Mouse (Mus musculus) CH12.LX (cell line): ENCODE results near the gene Sec14l3.

Source experiments
- BHLHE40 ChIP-seq: IDR thresholded peaks from 2 replicates; pipeline ENCODE4 v1.6.1; 2011; ENCODE audit warnings: mild to moderate bottlenecking, low read depth, low read length, improper control_type of control experiment
- CTCF ChIP-seq, 2 experiments: IDR thresholded peaks in 1 of 2; conservative IDR thresholded peaks in 1 of 2; 2 replicates each; pipeline ENCODE4 v1.5.1; 2011 to 2012; ENCODE audit warnings: low read depth in 2 of 2, low read length in 2 of 2, improper control_type of control experiment in 1 of 2, inconsistent platforms in 1 of 2, mild to moderate bottlenecking in 1 of 2, moderate library complexity in 1 of 2
- EP300 ChIP-seq: IDR thresholded peaks from 2 replicates; pipeline ENCODE4 v1.6.1; 2011; ENCODE audit warnings: low read length, improper control_type of control experiment
- ETS1 ChIP-seq: conservative IDR thresholded peaks from 2 replicates; pipeline ENCODE4 v1.6.1; 2012; ENCODE audit warnings: low read depth, mild to moderate bottlenecking, inconsistent platforms, low read length, improper control_type of control experiment, moderate library complexity
- MAFK ChIP-seq: IDR thresholded peaks from 2 replicates; pipeline ENCODE4 v1.6.1; 2011; ENCODE audit warnings: low read length, improper control_type of control experiment; ENCODE audit not compliant: insufficient replicate concordance
- MAX ChIP-seq: IDR thresholded peaks from 2 replicates; pipeline ENCODE4 v1.6.1; 2011; ENCODE audit warnings: low read length, improper control_type of control experiment
- MYC ChIP-seq: IDR thresholded peaks from 2 replicates; pipeline ENCODE4 v1.6.1; 2011; ENCODE audit warnings: low read depth, mild to moderate bottlenecking, improper control_type of control experiment, low read length
- POLR2A ChIP-seq: IDR thresholded peaks from 2 replicates; pipeline ENCODE4 v1.6.1; 2011; ENCODE audit warnings: low read depth, mild to moderate bottlenecking, improper control_type of control experiment, low read length
- SIN3A ChIP-seq: IDR thresholded peaks from 2 replicates; pipeline ENCODE4 v1.6.1; 2012; ENCODE audit warnings: low read length, improper control_type of control experiment, inconsistent platforms
- USF1 ChIP-seq: IDR thresholded peaks from 2 replicates; pipeline ENCODE4 v1.6.1; 2014; ENCODE audit warnings: low read depth, mild to moderate bottlenecking, inconsistent platforms, low read length, improper control_type of control experiment
- USF2 ChIP-seq: conservative IDR thresholded peaks from 2 replicates; pipeline ENCODE4 v1.6.1; 2011; ENCODE audit warnings: low read depth, low read length, improper control_type of control experiment
- ZMIZ1 ChIP-seq: IDR thresholded peaks from 2 replicates; pipeline ENCODE4 v1.6.1; 2012; ENCODE audit warnings: low read depth, mild to moderate bottlenecking, inconsistent platforms, low read length, improper control_type of control experiment
- ZNF384 ChIP-seq: IDR thresholded peaks from 2 replicates; pipeline ENCODE4 v1.6.1; 2012; ENCODE audit warnings: low read depth, low read length, improper control_type of control experiment, inconsistent platforms

DNA sequence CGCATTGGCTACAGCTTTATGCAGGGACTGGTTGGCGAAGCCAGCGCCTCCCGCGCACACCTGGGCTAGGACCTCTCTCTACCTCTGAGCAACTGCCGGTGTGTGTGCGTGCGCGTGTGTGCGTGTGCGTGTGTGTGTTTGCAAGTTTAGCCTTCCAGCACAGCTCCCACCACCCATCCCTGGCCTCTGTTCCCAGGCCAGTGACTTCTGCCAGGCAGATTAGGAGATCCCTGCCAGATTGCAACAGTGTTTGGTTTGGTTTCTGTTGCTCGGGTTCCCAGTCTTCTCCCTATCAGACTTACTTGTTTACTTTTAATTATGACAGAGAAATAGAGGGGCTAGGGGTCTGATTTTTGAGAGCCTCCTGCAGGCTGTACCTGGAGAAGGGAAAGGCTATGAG is 32.7 kb upstream of the Sec14l3 start:
- TF ChIP-seq CTCF (conservative IDR thresholded peaks at IDR 0.05 in 1 of 2, IDR thresholded peaks at IDR 0.05 in 1 of 2; ENCODE audit: low read depth in 2 of 2, low read length in 2 of 2): no peak
- TF ChIP-seq EP300: no peak
- TF ChIP-seq POLR2A: no peak
- TF ChIP-seq SIN3A: no peak
- TF ChIP-seq MAX: no peak
- TF ChIP-seq BHLHE40: no peak
- TF ChIP-seq ETS1: no peak
- TF ChIP-seq ZNF384: no peak
- TF ChIP-seq USF1: no peak
- TF ChIP-seq ZMIZ1: no peak
- TF ChIP-seq MYC: no peak
- TF ChIP-seq USF2: no peak
- TF ChIP-seq MAFK: no peak
